Mouse (Mus musculus) heart, embryonic 11.5 days (tissue): ENCODE data around the gene Hbb-bs. TPM values are rescaled to one million over a fixed set of nuclear protein-coding genes. Genes with fewer than 3 reads are reported as not detected.
A peak's percentile ranks its signal among the peaks of the same experiment; 100 is the strongest.
"Not testable (repeated sequence)": the region's sequence is repeated elsewhere in the genome, so short reads cannot be mapped to it uniquely, and the experiment has no call there.

Source experiments
- ATAC-seq: fragments of 200-750 bp; cut with Nextera tagmentation; replicated peaks from 2 replicates; pipeline ENCODE4 v1.8.0; 2017; ENCODE audit warnings: moderate library complexity; ENCODE audit not compliant: insufficient number of reproducible peaks, low FRiP score, low TSS enrichment
- H3K27ac ChIP-seq: fragments of 300-500 bp; sonication (generic); 2 replicates; pipeline ENCODE4 v1.5.1; 2014; ENCODE audit warnings: mild to moderate bottlenecking, low read depth, low read length
- H3K27me3 ChIP-seq: fragments of 300-500 bp; sonication (generic); 2 replicates; pipeline ENCODE4 v1.6.1; 2014; ENCODE audit warnings: mild to moderate bottlenecking, low read length, mixed read lengths; ENCODE audit not compliant: control insufficient read depth, insufficient read depth
- H3K36me3 ChIP-seq: fragments of 300-500 bp; sonication (generic); 2 replicates; pipeline ENCODE4 v1.6.1; 2014; ENCODE audit warnings: mild to moderate bottlenecking, low read length, moderate library complexity, mixed read lengths; ENCODE audit not compliant: control insufficient read depth, insufficient read depth
- H3K4me1 ChIP-seq: fragments of 300-500 bp; sonication (generic); 2 replicates; pipeline ENCODE4 v1.6.1; 2014; ENCODE audit warnings: low read length; ENCODE audit not compliant: control insufficient read depth, insufficient read depth
- H3K4me2 ChIP-seq: fragments of 300-500 bp; sonication (generic); 2 replicates; pipeline ENCODE4 v1.6.1; 2014; ENCODE audit warnings: mild to moderate bottlenecking, moderate library complexity
- H3K4me3 ChIP-seq: fragments of 300-500 bp; sonication (generic); 2 replicates; pipeline ENCODE4 v1.5.1; 2014; ENCODE audit warnings: low read depth, low read length
- H3K9ac ChIP-seq: fragments of 300-500 bp; sonication (generic); 2 replicates; pipeline ENCODE4 v1.6.1; 2014; ENCODE audit warnings: mild to moderate bottlenecking, low read depth, low read length, moderate library complexity
- H3K9me3 ChIP-seq: fragments of 300-500 bp; sonication (generic); replicated peaks from 2 replicates; pipeline ENCODE4 v1.6.1; 2016; ENCODE audit warnings: low read length; ENCODE audit not compliant: control insufficient read depth
- WGBS: fragments of 180-500 bp; shearing (Covaris S2); extraction: QIAGEN DNeasy Blood & Tissue Kit; methylation state at CpG from one replicate; pipeline ENCODE4 v1.1.7; 2014; ENCODE audit not compliant: insufficient replicate concordance; 5-methylcytosine and 5-hydroxymethylcytosine counted together
- polyA plus RNA-seq: library from polyadenylated mRNA; unstranded; fragments of >200 nt; fragmentation: Nextera tagmentation; extraction: Ambion mirVana; gene quantifications from 2 replicates; pipeline ENCODE4 v1.2.1, GENCODE M21; 2014

Hbb-bs gene
- polyA plus RNA-seq, 1 experiment from 2014 or later = 1,123 TPM

DNA sequence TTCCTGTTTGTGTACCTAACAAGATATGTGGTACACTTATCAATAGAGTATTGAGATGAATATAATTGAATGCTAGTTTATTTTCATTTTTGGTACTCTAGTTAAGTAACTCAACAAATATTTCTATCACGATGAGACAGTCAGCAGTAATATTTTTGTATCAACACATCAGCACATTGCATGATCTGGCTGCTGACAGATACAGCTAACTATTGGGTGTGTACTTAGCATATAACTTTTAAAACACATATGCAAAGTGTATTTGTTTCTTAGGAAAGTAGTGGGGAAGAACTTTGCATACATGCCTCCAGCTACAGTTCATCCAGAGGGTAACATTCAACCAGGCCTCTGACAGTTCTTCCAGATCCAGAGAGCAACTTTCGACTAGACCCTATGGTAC, 3.3 kb downstream of the Hbb-bs start:
- WGBS = 83% methylated on average over 2 of the region's 2 CpGs
- no peaks in the 10 kb centered on the region for H3K9me3 ChIP-seq
- H3K36me3 ChIP-seq = no peaks in the 10 kb centered on the region
- H3K4me2 ChIP-seq = no peak overlapping the region
- H3K4me1 ChIP-seq = no peaks in the 10 kb centered on the region
- ATAC-seq = no peak
- H3K4me3 ChIP-seq = no peak overlapping the region
- H3K27me3 ChIP-seq = no peaks in the 10 kb centered on the region
- no peak overlapping the region for H3K9ac ChIP-seq
- H3K27ac ChIP-seq = no peak overlapping the region

DNA sequence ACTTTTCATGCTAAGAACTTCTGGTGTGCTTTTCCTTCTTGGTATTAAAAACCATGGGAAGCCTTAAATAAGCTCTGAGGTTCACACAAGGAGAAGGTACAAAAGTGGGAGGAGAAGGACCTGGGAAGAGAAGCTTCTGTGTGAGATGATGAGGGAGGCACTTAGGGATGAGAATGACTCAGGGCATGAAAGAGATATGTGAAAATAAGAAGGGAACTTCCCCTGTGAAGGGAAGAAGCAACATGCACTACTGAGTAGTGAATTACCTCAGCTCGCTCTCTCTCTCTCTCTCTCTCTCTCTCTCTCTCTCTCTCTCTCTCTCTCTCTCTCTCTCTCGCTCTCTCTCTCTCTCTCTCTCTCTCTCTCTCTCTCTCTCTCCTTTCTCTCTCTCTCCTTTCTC, 12.8 kb downstream of the Hbb-bs start:
- not testable (repeated sequence) for H3K4me1 ChIP-seq, H3K9me3 ChIP-seq, H3K27ac ChIP-seq, H3K4me2 ChIP-seq, H3K27me3 ChIP-seq, H3K9ac ChIP-seq, H3K36me3 ChIP-seq, ATAC-seq, H3K4me3 ChIP-seq
- 92% methylated on average over 1 of the region's 2 CpGs for WGBS

DNA sequence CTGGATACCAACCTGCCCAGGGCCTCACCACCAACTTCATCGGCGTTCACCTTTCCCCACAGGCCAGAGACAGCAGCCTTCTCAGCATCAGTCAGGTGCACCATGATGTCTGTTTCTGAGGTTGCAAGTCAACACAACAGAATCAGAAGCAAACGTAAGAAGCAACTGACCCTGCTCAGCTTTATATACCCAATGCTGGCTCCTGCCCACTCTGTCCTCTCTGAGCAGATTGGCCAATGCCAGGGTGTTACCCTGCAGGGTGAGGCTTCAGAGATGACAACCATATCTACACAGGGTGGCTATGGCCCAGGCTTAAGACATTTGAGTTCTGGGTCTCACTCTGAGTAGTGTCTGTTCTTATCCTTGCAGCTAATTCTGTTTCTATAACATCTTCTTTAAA, 14.1 kb downstream of the Hbb-bs start, which contains the start of gene Hbb-bt:
Hbb-bt (minus strand) TSS at position 231 of the 400 bp plus-strand sequence.
- no peak within 1 kb of the TSS for H3K9ac ChIP-seq
- no peak within 1 kb of the TSS for H3K27ac ChIP-seq
- H3K36me3 ChIP-seq = no peaks in the 10 kb centered on the region
- H3K4me3 ChIP-seq = no peak within 1 kb of the TSS
- peaks cover 5% of the 10 kb centered on the region; the same call in 1 of the 2 replicates for H3K4me1 ChIP-seq
- 83% methylated on average over 3 of the region's 3 CpGs for WGBS
- 0 out of 2 replicates have a peak within 1 kb of the TSS, but pooled peaks have one; percentile 14 for H3K4me2 ChIP-seq
- ATAC-seq = peak; percentile 92
- no peaks in the 10 kb centered on the region for H3K9me3 ChIP-seq
- no peaks in the 10 kb centered on the region for H3K27me3 ChIP-seq

DNA sequence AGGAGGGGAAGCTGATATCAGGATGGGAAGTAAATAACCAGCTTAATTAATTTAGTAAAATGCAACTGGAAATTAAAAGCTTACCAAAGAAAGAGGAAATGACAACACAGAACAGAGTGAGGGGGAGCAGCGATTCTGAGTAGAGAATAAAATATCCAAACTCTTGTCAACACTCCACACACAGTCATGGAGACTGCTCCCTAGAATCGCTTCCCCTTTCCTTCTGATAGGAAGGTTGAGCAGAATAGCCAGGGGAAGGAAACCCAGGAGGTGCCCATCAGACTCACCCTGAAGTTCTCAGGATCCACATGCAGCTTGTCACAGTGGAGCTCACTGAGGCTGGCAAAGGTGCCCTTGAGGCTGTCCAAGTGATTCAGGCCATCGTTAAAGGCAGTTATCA, 14.7 kb downstream of the Hbb-bs start:
- H3K4me2 ChIP-seq, H3K4me1 ChIP-seq, H3K9ac ChIP-seq, ATAC-seq, H3K9me3 ChIP-seq, H3K27me3 ChIP-seq, H3K4me3 ChIP-seq, H3K36me3 ChIP-seq, H3K27ac ChIP-seq: not testable (repeated sequence)
- WGBS = no CpG with 5 or more reads among the region's 3 CpGs

DNA sequence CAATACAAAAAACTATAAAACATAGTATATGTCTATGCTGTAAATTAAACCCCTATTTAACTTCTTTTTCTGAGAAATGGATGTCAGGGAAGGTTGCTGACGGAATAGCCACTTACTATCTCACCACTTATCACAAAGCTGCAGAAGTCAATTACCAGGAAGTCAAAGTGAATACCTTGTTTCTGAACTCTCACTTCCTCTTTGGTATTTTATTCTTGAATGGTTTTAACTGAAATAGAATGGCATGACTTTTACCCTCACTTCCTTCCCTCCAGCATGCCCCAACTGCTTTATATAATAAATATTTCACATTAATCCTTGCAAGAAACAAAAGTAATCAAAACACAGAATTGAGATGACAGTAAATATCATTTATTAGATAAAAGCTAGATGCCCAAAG, 15.7 kb downstream of the Hbb-bs start:
- H3K9me3 ChIP-seq = no peaks in the 10 kb centered on the region
- peak overlapping the region; percentile 21; the same call in 1 of the 2 replicates for H3K4me3 ChIP-seq
- H3K4me1 ChIP-seq = peaks cover 5% of the 10 kb centered on the region; the same call in 1 of the 2 replicates
- H3K4me2 ChIP-seq = no peak overlapping the region
- H3K36me3 ChIP-seq = no peaks in the 10 kb centered on the region
- peak overlapping the region; percentile 50; the same call in 1 of the 2 replicates for H3K27ac ChIP-seq
- 37% methylated on average over 1 of the region's 1 CpGs for WGBS
- no peak overlapping the region for H3K9ac ChIP-seq
- no peaks in the 10 kb centered on the region for H3K27me3 ChIP-seq
- no peak for ATAC-seq

DNA sequence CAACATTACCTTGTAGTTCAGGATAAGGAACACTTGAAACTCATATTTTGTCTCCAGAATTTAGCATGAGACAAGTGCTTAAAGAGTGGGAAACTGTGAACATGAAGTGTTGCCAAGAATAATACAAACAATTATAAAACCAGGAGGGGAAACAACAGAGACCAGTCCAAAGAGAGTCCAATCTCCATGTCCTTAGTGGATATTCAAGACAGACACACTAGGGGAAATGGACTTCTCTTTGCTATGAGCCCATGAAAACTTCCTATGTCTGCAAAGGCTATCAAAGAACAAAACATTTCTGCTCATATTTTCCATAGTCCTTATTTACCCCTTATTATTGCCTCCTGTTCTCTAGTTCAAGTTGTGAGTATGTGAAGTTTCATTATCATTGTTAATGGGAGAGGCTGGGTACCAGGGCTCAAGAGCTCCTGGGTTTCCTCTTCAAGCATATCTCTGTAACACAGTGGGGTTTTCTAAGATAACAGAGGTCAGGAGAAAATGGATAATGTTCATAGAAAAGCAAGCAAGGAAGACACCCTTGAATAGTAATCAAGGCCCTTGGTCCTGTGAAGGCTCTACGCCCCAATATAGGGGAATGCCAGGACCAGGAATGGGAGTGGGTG, 16.6 kb downstream of the Hbb-bs start:
- no peak overlapping the region; the same call in 1 of the 2 replicates for H3K4me2 ChIP-seq
- H3K4me1 ChIP-seq = peaks cover 5% of the 10 kb centered on the region; the same call in 1 of the 2 replicates
- no peaks in the 10 kb centered on the region for H3K27me3 ChIP-seq
- peak overlapping the region; percentile 68; the same call in 1 of the 2 replicates for H3K27ac ChIP-seq
- H3K36me3 ChIP-seq = no peaks in the 10 kb centered on the region
- ATAC-seq = peak; percentile 39
- H3K4me3 ChIP-seq = no peak overlapping the region
- 40% methylated on average over 1 of the region's 1 CpGs for WGBS
- H3K9ac ChIP-seq = no peak overlapping the region
- no peaks in the 10 kb centered on the region for H3K9me3 ChIP-seq

DNA sequence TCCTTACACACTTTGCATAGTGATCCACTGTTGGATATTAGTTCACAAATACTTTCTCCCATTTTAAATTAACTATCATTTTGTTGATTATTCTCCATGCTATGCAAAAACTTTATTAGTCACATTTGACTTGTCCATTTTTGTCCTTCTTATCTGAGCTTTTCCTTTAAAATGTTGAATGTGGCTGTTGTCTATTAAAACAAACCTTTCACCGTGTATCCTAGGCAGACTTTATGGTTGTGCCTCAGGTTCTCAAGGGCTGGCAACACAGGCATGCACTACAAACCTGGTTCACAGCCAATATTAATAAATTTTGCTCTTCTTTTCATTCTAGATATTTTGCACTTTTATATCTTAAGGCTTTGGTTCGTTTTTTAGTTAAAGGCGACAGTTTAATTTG, 17.1 kb downstream of the Hbb-bs start:
- no peak overlapping the region; the same call in 1 of the 2 replicates for H3K27ac ChIP-seq
- H3K4me3 ChIP-seq = no peak overlapping the region
- H3K36me3 ChIP-seq = no peaks in the 10 kb centered on the region
- H3K27me3 ChIP-seq = no peaks in the 10 kb centered on the region
- no peak overlapping the region for H3K9ac ChIP-seq
- 67% methylated on average over 3 of the region's 3 CpGs for WGBS
- H3K4me2 ChIP-seq = no peak overlapping the region
- H3K9me3 ChIP-seq = no peaks in the 10 kb centered on the region
- peaks cover 5% of the 10 kb centered on the region; the same call in 1 of the 2 replicates for H3K4me1 ChIP-seq
- ATAC-seq = no peak

DNA sequence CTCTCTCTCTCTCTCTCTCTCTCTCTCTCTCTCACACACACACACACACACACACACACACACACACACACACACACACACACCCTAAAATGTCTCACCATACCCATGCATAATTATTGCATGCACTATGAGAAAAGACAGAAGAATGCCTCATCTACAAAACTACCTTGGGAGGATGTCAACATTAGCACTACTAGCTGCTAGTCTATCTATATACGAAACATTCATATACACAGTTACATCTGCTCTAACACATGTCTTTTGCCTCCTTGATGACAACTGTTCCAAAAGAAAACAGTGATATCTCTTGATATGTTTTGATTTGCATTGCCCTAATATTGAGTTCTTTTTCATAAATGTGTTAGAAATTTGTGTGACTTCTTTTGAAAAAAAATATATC, 17.6 kb downstream of the Hbb-bs start:
- WGBS = 75% methylated on average over 1 of the region's 1 CpGs
- H3K27me3 ChIP-seq = no peaks in the 10 kb centered on the region
- no peak overlapping the region for H3K4me3 ChIP-seq
- no peak overlapping the region for H3K4me2 ChIP-seq
- H3K9me3 ChIP-seq = no peaks in the 10 kb centered on the region
- 0 out of 2 replicates have a peak overlapping the region, but pooled peaks have one; percentile 46 for H3K27ac ChIP-seq
- ATAC-seq = no peak
- no peak overlapping the region for H3K9ac ChIP-seq
- H3K36me3 ChIP-seq = no peaks in the 10 kb centered on the region
- H3K4me1 ChIP-seq = peaks cover 5% of the 10 kb centered on the region; the same call in 1 of the 2 replicates

DNA sequence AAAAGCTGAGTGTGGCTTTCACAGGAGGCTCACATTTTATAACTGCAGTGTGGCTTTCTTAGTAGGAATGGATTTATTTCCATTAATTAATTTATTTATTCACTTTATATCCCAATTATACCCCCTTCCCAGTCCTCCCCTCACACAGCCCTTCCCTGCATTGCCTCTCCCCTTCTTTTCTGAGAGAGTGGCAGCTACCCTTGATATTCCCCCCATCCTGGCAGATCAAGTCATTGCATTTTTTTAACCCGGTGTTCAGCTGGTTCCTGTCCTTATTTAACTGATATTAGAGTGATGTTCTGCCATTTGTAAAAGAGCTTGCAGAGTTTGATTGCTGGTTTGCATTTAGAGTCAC, 18.1 kb downstream of the Hbb-bs start:
- Histone ChIP-seq H3K4me1 (peaks cover 5% of the 10 kb centered on the region; the same call in 1 of the 2 replicates), H3K4me3 (no peak overlapping the region), H3K36me3 (no peaks in the 10 kb centered on the region), H3K4me2 (no peak overlapping the region; the same call in 1 of the 2 replicates), H3K27me3 (no peaks in the 10 kb centered on the region), H3K9me3 (no peaks in the 10 kb centered on the region), H3K9ac (no peak overlapping the region), H3K27ac (0 out of 2 replicates have a peak overlapping the region, but pooled peaks have one; percentile 46)
- 44% methylated on average over 1 of the region's 1 CpGs for WGBS
- ATAC-seq = no peak
